Mouse (Mus musculus) kidney, embryonic 14.5 days (tissue): ENCODE measurements around the gene Bmf. TPM values are rescaled to one million over a fixed set of nuclear protein-coding genes. Genes with fewer than 3 reads are reported as not detected.
"Not testable (repeated sequence)": the region's sequence is repeated elsewhere in the genome, so short reads cannot be mapped to it uniquely, and the experiment has no call there.

ENCODE experiments used
- ATAC-seq: fragments of 200-750 bp; cut with Nextera tagmentation; 2 replicates; pipeline ENCODE4 v1.8.0; 2017; ENCODE audit warnings: moderate number of reproducible peaks, mild to moderate bottlenecking, moderate TSS enrichment, moderate library complexity; ENCODE audit not compliant: low FRiP score, low TSS enrichment
- H3K27ac ChIP-seq: fragments of 300-500 bp; sonication (generic); 2 replicates; pipeline ENCODE4 v1.5.1; 2014; ENCODE audit warnings: low read depth, mild to moderate bottlenecking, low read length, moderate library complexity, mixed read lengths
- H3K27me3 ChIP-seq: fragments of 300-500 bp; sonication (generic); 2 replicates; pipeline ENCODE4 v1.6.1; 2014; ENCODE audit warnings: mild to moderate bottlenecking, low read length; ENCODE audit not compliant: control insufficient read depth, insufficient read depth
- H3K36me3 ChIP-seq: fragments of 300-500 bp; sonication (generic); 2 replicates; pipeline ENCODE4 v1.6.1; 2014; ENCODE audit warnings: low read length, mixed read lengths; ENCODE audit not compliant: control insufficient read depth, insufficient read depth
- H3K4me1 ChIP-seq: fragments of 300-500 bp; sonication (generic); 2 replicates; pipeline ENCODE4 v1.6.1; 2014; ENCODE audit warnings: low read length, mixed read lengths; ENCODE audit not compliant: control insufficient read depth, insufficient read depth
- H3K4me2 ChIP-seq: fragments of 300-500 bp; sonication (generic); replicated peaks from 2 replicates; pipeline ENCODE4 v1.6.1; 2014; ENCODE audit warnings: low read depth, mild to moderate bottlenecking, low read length
- H3K4me3 ChIP-seq: fragments of 300-500 bp; sonication (generic); 2 replicates; pipeline ENCODE4 v1.5.1; 2014; ENCODE audit warnings: mild to moderate bottlenecking, low read length
- H3K9ac ChIP-seq: fragments of 300-500 bp; sonication (generic); 2 replicates; pipeline ENCODE4 v1.6.1; 2014; ENCODE audit warnings: low read depth, mild to moderate bottlenecking, low read length, moderate library complexity
- H3K9me3 ChIP-seq: fragments of 300-500 bp; sonication (generic); 2 replicates; pipeline ENCODE4 v1.6.1; 2016; ENCODE audit warnings: low read length; ENCODE audit not compliant: control insufficient read depth
- WGBS: fragments of 180-500 bp; shearing (Covaris S2); extraction: QIAGEN DNeasy Blood & Tissue Kit; methylation state at CpG from one replicate; pipeline ENCODE4 v1.1.7; 2014; 5-methylcytosine and 5-hydroxymethylcytosine counted together
- polyA plus RNA-seq: library from polyadenylated mRNA; unstranded; fragments of >200 nt; fragmentation: Nextera tagmentation; extraction: Ambion mirVana; gene quantifications from 2 replicates; pipeline ENCODE4 v1.2.1, GENCODE M21; 2014

The Bmf gene
- polyA plus RNA-seq, 1 experiment from 2014 or later, result 6.0 TPM

DNA sequence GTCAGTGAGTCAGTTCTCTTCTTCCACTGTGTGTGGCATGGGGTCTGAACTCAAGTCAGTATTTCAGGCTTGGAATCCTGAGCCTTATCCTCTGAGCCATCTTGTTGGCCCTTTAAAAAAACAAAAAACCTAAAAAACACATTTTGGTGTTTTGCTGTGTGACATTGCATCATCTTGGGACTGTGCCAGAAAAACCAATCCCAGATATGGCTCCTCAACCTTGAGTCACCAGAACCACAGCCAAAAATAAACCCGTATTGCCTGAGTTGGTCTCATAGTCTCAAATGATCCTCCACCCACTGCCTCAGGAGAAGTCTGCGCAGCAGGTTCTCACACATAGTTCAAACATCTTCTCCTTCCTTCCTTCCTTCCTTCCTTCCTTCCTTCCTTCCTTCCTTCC, 21.5 kb upstream of the Bmf start:
- 82% methylated on average over 2 of the region's 2 CpGs for WGBS
- ATAC-seq, result no peak
- Histone ChIP-seq H3K4me3 (no peak overlapping the region), H3K4me2 (no peak overlapping the region), H3K36me3 (no peaks in the 10 kb centered on the region), H3K9me3 (no peaks in the 10 kb centered on the region), H3K9ac (no peak overlapping the region), H3K27ac (no peak overlapping the region), H3K27me3 (no peaks in the 10 kb centered on the region), H3K4me1 (no peaks in the 10 kb centered on the region)

DNA sequence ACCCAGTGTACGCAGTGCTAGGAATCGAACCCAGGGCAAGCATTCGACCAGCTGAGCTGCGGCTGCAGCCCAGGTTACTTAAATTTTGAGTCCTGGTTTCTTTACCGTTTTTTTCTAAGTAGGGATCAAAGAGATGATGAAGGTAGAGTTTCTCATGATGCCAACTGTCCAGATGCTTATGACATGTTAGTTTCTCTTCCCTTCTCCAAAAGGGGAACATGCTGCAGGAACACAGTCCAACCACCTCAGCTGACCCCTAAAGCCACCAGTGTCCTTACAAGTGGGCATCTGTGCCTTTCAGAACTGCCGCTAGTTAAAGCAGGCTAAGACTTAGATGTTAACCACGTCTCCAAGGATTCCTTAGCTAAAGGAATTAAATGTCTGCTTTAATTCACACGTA, 17.7 kb upstream of the Bmf start:
- WGBS, result 89% methylated on average over 8 of the region's 8 CpGs
- no peak overlapping the region for H3K4me2 ChIP-seq
- no peak overlapping the region for H3K9ac ChIP-seq
- no peaks in the 10 kb centered on the region for H3K9me3 ChIP-seq
- H3K4me1 ChIP-seq, result no peaks in the 10 kb centered on the region
- ATAC-seq, result no peak
- no peak overlapping the region for H3K4me3 ChIP-seq
- H3K27ac ChIP-seq, result no peak overlapping the region
- no peaks in the 10 kb centered on the region for H3K27me3 ChIP-seq
- no peaks in the 10 kb centered on the region for H3K36me3 ChIP-seq

DNA sequence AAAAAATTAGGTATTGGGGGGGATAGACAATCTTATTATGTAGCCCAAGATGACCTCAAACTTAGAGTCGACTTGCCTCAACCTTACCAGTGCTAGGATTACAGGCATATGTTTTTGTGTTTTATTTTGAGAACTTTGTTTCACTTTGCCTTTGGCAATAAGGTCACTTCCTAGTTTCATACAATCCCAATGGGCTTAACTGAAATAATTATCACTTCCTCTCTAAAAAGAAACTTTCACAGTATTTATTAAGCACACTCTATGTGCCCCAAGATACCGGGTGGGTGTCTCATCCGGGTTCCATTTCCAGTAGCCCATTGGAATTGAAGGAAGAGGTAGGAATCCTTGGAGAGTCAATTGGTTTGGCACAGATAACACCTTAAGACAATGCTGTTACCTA, 12.9 kb upstream of the Bmf start:
- Histone ChIP-seq H3K27me3 (no peaks in the 10 kb centered on the region), H3K4me3 (no peak overlapping the region), H3K27ac (no peak overlapping the region), H3K36me3 (no peaks in the 10 kb centered on the region), H3K4me2 (no peak overlapping the region), H3K4me1 (no peaks in the 10 kb centered on the region), H3K9me3 (no peaks in the 10 kb centered on the region), H3K9ac (no peak overlapping the region)
- no peak for ATAC-seq
- WGBS, result 96% methylated on average over 3 of the region's 3 CpGs

DNA sequence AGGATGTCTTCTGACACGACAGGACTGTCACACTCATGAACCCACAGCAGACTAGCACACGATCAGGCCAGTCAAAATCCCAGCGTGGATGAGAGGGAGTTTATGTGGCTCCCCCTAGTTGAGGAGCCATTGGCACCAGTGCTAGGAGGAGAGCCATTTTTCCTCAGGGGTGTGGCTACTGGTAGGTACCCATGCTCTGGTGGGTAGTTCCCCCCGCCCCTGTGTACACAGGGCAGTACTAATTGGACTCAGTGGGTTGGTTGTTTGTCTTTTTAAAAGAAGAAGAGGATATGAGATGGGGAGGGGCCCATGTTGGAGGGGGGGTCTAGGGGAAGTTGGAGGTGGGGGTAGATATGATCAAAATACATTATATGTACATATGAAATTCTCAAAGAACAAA, 12.5 kb upstream of the Bmf start:
- Histone ChIP-seq H3K4me1 (no peaks in the 10 kb centered on the region), H3K9ac (no peak overlapping the region), H3K4me2 (no peak overlapping the region), H3K9me3 (no peaks in the 10 kb centered on the region), H3K36me3 (no peaks in the 10 kb centered on the region), H3K27me3 (no peaks in the 10 kb centered on the region), H3K27ac (no peak overlapping the region), H3K4me3 (no peak overlapping the region)
- 77% methylated on average over 4 of the region's 4 CpGs for WGBS
- ATAC-seq, result no peak

DNA sequence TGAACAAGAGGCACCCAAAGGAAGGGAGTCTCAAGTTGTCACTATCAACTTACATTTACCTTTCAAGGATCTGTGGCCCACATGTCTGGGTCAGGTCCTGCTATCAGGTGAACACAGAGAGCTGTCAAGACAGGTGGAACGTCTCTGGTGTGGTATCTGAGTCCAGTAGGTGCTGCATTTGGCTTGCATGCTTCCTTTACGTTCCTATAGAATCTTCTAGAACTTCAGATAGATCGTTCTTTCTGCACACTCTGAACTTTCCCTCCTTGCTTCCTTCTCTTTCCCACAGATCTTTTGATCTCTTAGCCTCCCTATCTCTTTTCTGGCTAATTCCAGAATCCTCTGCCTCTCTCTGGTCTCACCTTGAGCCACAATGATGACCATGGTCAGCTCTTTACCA, 8.9 kb upstream of the Bmf start:
- ATAC-seq, result no peak
- H3K9ac ChIP-seq, result no peak overlapping the region
- WGBS, result 90% methylated on average over 3 of the region's 3 CpGs

DNA sequence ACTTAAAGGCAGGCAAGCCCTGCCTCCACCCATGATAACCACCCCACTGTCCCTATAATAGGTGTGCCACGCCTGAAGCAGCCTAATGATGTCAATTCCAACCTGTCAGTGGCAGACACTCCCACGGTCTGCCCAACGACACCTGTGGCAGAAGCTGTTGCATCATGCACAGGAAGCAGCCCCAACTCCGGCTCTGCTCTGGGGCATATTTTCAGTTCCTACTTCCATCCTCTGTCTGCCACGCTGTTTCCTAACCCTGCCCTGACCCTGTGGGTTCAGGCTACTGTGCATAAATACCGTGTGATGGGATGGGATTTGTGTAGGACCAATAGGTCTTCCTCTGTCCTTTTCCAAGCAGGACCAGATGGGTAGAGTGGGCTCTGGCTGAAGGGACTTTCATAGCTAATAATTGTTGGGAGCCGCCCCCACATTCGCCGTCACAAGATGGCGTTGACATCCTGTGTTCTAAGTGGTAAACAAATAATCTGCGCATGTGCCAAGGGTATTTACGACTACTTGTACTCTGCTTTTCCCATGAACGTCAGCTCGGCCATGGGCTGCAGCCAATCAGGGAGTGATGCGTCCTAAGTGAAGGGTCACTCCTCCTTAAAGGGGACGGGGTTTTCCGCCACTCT, 5.0 kb upstream of the Bmf start:
- not testable (repeated sequence) for H3K9me3 ChIP-seq, H3K27me3 ChIP-seq, H3K36me3 ChIP-seq, H3K4me1 ChIP-seq
- Histone ChIP-seq H3K4me2 (peak overlapping the region; percentile 34), H3K9ac (peak overlapping the region; percentile 25; the same call in 1 of the 2 replicates), H3K27ac (peak overlapping the region; percentile 30; the same call in 1 of the 2 replicates), H3K4me3 (peak overlapping the region; percentile 35)
- 0 out of 2 replicates have a peak, but pooled peaks have one; percentile 34 for ATAC-seq
- WGBS, result 68% methylated on average over 15 of the region's 17 CpGs

More for the DNA sequence above, 8.9 kb upstream of the Bmf start:
- Histone ChIP-seq H3K9me3 (no peaks in the 10 kb centered on the region), H3K4me2 (no peak overlapping the region), H3K4me1 (no peaks in the 10 kb centered on the region), H3K36me3 (no peaks in the 10 kb centered on the region), H3K4me3 (no peak overlapping the region), H3K27ac (no peak overlapping the region), H3K27me3 (no peaks in the 10 kb centered on the region)

DNA sequence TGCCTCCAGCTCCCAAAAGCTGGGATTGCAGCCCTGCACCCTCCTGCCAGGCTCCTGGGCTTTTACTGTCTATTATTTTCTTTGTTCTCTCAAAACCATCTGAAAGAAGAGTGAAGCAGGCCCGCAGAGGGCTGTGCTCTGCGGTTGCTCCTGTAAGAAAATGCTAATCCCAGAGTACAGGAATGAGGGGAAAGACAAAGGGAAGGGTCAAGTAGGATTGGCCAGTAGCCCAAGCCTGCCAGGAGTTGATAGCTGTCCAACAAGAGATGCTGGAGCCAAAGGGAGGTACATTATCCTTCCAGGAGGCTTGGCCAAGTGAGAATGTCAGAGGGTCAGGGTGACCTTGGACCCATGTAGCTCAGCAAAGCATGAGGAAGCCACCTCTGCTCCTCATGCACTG, 2.1 kb upstream of the Bmf start:
- Histone ChIP-seq H3K36me3 (no peaks in the 10 kb centered on the region), H3K4me3 (no peak overlapping the region), H3K4me1 (peaks cover 22% of the 10 kb centered on the region), H3K9ac (no peak overlapping the region), H3K4me2 (no peak overlapping the region), H3K27me3 (no peaks in the 10 kb centered on the region), H3K27ac (no peak overlapping the region), H3K9me3 (no peaks in the 10 kb centered on the region)
- WGBS, result 60% methylated on average over 2 of the region's 2 CpGs
- no peak for ATAC-seq

DNA sequence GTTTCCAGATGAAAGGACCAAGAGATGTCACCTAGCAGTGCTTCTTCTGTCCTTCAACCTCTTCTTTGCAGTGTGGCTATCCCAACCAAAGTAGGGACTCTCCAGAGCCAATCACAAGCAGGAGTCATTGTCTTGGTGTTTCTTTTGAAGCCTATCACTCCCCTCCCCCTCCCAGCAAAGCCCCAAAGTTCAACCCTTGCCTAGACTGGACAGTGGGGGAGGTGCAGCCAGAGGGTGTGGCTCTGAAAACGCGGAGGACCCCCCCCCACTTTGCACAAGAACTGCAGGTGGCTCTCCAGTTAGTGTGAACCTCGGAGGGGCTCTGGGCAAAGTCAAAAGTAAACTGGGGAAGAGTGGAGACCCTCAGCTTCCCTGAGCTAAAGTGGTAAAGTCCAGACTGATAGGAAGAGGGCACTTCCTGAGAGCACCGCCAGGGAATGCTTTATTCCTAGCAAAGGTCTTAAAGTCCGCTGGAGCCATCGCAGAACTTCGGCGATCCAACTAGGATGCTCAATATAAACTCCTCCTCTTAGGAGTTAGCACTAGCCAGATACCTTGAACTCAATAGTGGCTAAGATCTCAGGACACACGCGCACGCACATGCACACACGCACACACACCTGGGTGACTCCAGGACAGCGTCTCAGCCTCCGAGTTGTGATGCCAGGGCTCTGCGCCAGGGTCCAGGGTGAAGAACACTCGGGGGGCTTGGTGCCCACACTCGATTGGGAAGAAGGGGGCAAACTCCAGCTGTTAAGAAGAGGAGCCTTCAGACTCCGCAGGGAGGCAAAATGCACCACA, 866 bp downstream of the Bmf start:
- WGBS, result 0% methylated on average over 18 of the region's 18 CpGs
- Histone ChIP-seq H3K27ac (peak overlapping the region; percentile 60), H3K4me1 (peaks cover 52% of the 10 kb centered on the region), H3K4me2 (peak overlapping the region; percentile 90), H3K27me3 (no peaks in the 10 kb centered on the region), H3K36me3 (no peaks in the 10 kb centered on the region), H3K9ac (peak overlapping the region; percentile 81), H3K9me3 (no peaks in the 10 kb centered on the region), H3K4me3 (peak overlapping the region; percentile 98)
- ATAC-seq, result no peak

DNA sequence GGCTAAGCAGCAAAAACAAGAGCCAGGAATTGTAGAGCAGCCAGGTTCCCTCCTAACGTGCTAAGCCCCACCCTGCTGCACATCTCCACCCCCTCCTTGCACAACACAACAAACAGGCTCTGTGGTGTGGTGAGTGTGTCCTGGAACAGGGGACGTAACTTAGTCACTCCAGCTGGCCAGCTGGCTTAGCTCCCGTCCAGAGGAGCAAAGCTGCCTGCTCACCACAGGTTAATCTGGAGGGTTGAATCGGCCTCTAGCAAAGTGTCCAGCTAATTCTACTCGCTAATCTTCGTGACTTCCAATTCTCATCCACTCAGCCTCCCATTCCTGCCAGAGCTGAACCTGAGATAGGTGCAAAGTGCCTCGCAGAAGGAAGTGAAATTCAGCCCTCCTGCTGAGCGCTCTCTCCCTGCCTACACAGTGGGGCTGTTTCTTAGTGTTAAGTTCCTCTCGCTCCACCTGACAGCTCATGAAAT, 1.9 kb downstream of the Bmf start:
- Histone ChIP-seq H3K9me3 (no peaks in the 10 kb centered on the region), H3K4me1 (peaks cover 62% of the 10 kb centered on the region), H3K4me2 (peak overlapping the region; percentile 90), H3K27ac (peak overlapping the region; percentile 53; the same call in 1 of the 2 replicates), H3K9ac (peak overlapping the region; percentile 44; the same call in 1 of the 2 replicates), H3K4me3 (peak overlapping the region; percentile 98), H3K36me3 (no peaks in the 10 kb centered on the region; the same call in 1 of the 2 replicates), H3K27me3 (no peaks in the 10 kb centered on the region)
- ATAC-seq, result no peak
- WGBS, result 8% methylated on average over 9 of the region's 9 CpGs
